Mouse (Mus musculus) bone marrow, adult 2 months (tissue): ENCODE measurements at regions not wholly inside any gene's neighbourhood (a gene's known extent, or its start where the extent isn't known, plus 50 kb on each side); places are given as distances from the start of the nearest gene placed in this dataset.

Experiments used
- CTCF ChIP-seq: fragments of 200-500 bp; IDR thresholded peaks from 2 replicates; pipeline ENCODE4 v1.5.1; 2011; ENCODE audit warnings: low read length, control low read depth; ENCODE audit not compliant: control insufficient read depth, insufficient read depth
- POLR2A ChIP-seq: fragments of 200-500 bp; IDR thresholded peaks from 2 replicates; pipeline ENCODE4 v1.6.1; 2011; ENCODE audit warnings: low read depth, mild to moderate bottlenecking, control low read depth, low read length, borderline replicate concordance; ENCODE audit not compliant: control insufficient read depth

GRCm38 (mm10) chr9:32986836-32987673, 351.0 kb downstream of the Ets1 start:
- no peak for TF ChIP-seq CTCF
- TF ChIP-seq POLR2A = no peak
